Mouse (Mus musculus): ENCODE data around the gene Lst1. TPM values are rescaled to one million over a fixed set of nuclear protein-coding genes. Genes with fewer than 3 reads are reported as not detected.

The Lst1 gene
- polyA plus RNA-seq, 1 experiment from 2014 or later: 3.7 TPM

DNA sequence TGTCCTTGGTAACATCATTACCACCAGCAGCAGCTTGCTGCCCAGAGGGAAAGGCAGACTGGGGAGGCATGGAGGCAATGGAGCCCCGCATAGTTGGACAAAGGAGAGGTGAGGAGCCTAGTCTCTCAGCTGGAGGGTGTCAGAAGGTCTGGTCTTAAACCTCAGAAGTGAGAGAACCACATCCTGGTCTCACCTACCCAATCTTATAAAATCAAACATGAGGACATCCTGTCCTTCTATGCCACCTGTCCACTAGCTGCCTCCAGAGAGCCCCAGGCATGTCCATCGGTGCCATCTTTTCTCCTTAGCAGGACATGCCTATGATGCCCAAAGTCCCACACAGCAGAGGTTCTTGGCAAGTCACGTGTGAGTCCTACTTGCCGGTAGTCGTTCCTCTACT lies 8.1 kb downstream of the Lst1 start:
- H3K27me3 ChIP-seq (ENCODE audit: control insufficient read depth, insufficient read depth, low read length): no peaks in the 10 kb centered on the region
- WGBS: 84% methylated on average over 5 of the region's 5 CpGs
- H3K4me1 ChIP-seq (ENCODE audit: control insufficient read depth, insufficient read depth, low read length): no peaks in the 10 kb centered on the region
- H3K4me2 ChIP-seq (ENCODE audit: low read depth, low read length): no peak overlapping the region
- H3K9ac ChIP-seq (replicated peaks; ENCODE audit: low read depth, low read length): no peak overlapping the region
- H3K27ac ChIP-seq (ENCODE audit: low read depth, low read length): no peak overlapping the region
- no peaks in the 10 kb centered on the region; the same call in 1 of the 2 replicates for H3K9me3 ChIP-seq (ENCODE audit: control insufficient read depth, low read length)
- H3K36me3 ChIP-seq (ENCODE audit: control insufficient read depth, insufficient read depth, low read length): no peaks in the 10 kb centered on the region
- H3K4me3 ChIP-seq (ENCODE audit: low read depth, low read length): no peak overlapping the region
- no peak for ATAC-seq (ENCODE audit: low read depth)

DNA sequence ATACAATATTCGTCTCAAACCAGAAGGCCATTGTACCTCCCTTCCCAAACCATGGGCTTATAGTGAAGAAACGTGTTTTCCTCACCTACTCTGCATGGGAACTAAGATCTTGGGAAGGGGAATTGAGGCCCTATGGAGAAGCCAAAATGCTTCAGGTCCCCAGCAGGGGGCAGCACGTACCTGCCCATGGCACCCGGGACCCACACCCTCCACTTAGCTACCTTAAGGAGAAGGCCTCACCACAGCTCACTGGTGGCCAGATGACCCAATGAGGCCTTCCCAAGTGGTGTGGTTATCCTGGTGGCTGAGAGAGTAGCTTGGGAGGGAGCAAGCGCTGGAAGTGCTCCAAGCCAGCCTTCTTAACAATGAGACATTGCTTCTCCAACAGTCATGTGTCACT lies 9.7 kb downstream of the Lst1 start:
- no peak overlapping the region for H3K9ac ChIP-seq (replicated peaks; ENCODE audit: low read depth, low read length)
- H3K27me3 ChIP-seq (ENCODE audit: control insufficient read depth, insufficient read depth, low read length): no peaks in the 10 kb centered on the region
- H3K4me1 ChIP-seq (ENCODE audit: control insufficient read depth, insufficient read depth, low read length): no peaks in the 10 kb centered on the region
- WGBS: 14% methylated on average over 5 of the region's 5 CpGs
- no peak overlapping the region for H3K4me2 ChIP-seq (ENCODE audit: low read depth, low read length)
- no peak overlapping the region for H3K4me3 ChIP-seq (ENCODE audit: low read depth, low read length)
- no peak overlapping the region for H3K27ac ChIP-seq (ENCODE audit: low read depth, low read length)
- no peaks in the 10 kb centered on the region; the same call in 1 of the 2 replicates for H3K9me3 ChIP-seq (ENCODE audit: control insufficient read depth, low read length)
- no peak; the same call in 1 of the 2 replicates for ATAC-seq (ENCODE audit: low read depth)
- H3K36me3 ChIP-seq (ENCODE audit: control insufficient read depth, insufficient read depth, low read length): no peaks in the 10 kb centered on the region

DNA sequence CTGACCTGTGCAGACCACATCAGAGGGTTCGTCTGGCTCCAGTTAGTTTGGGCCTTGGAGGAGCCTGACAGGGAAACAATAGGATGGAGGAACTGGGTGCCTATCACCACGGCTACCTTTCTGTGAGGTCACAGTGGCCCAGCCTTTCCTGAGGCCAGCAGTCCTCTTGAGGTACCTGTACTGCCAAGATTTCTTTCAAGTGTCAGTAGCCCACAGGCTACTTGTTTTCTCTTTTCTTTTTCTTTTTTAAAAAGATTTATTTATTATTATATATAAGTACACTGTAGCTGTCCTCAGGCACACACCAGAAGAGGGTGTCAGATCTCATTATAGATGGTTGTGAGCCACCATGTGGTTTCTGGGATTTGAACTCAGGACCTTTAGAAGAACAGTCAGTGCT lies 12.3 kb downstream of the Lst1 start, which contains the start of gene Aif1:
Gene Aif1, minus strand, starts transcription at position 101 of the 400 bp plus-strand sequence.
- Histone ChIP-seq H3K9me3 (ENCODE audit: control insufficient read depth, low read length) (no peaks in the 10 kb centered on the region; the same call in 1 of the 2 replicates), H3K4me2 (ENCODE audit: low read depth, low read length) (no peak within 1 kb of the TSS), H3K4me3 (ENCODE audit: low read depth, low read length) (no peak within 1 kb of the TSS), H3K27ac (ENCODE audit: low read depth, low read length) (no peak within 1 kb of the TSS), H3K36me3 (ENCODE audit: control insufficient read depth, insufficient read depth, low read length) (no peaks in the 10 kb centered on the region), H3K9ac (replicated peaks; ENCODE audit: low read depth, low read length) (no peak within 1 kb of the TSS), H3K27me3 (ENCODE audit: control insufficient read depth, insufficient read depth, low read length) (no peaks in the 10 kb centered on the region), H3K4me1 (ENCODE audit: control insufficient read depth, insufficient read depth, low read length) (no peaks in the 10 kb centered on the region)
- no peak for ATAC-seq (ENCODE audit: low read depth)
- 57% methylated on average over 2 of the region's 2 CpGs for WGBS

DNA sequence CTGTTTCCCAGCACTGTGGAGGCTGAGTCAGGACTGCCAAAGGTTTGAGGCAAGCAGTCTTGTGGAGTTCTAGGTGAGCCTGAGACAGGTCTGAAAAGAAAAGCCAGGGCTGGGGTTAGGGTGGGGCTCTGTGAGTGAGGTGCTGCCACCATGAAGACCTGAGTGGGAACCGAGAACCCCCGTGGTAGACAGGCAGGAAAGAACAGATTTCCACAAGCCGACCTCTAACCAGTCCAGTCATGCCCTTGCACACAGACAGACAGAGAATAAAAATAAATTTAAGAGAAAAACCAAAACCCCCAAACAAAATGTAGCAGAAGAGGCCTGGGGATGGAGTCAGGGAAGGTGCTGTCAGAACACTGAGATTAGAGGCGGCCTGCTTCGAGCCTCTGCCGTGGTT lies 12.9 kb downstream of the Lst1 start:
- 83% methylated on average over 6 of the region's 6 CpGs for WGBS
- no peak overlapping the region for H3K9ac ChIP-seq (replicated peaks; ENCODE audit: low read depth, low read length)
- no peaks in the 10 kb centered on the region for H3K27me3 ChIP-seq (ENCODE audit: control insufficient read depth, insufficient read depth, low read length)
- no peaks in the 10 kb centered on the region for H3K36me3 ChIP-seq (ENCODE audit: control insufficient read depth, insufficient read depth, low read length)
- H3K4me2 ChIP-seq (ENCODE audit: low read depth, low read length): no peak overlapping the region
- no peaks in the 10 kb centered on the region for H3K4me1 ChIP-seq (ENCODE audit: control insufficient read depth, insufficient read depth, low read length)
- ATAC-seq (ENCODE audit: low read depth): no peak
- no peak overlapping the region for H3K27ac ChIP-seq (ENCODE audit: low read depth, low read length)
- H3K4me3 ChIP-seq (ENCODE audit: low read depth, low read length): no peak overlapping the region
- no peaks in the 10 kb centered on the region; the same call in 1 of the 2 replicates for H3K9me3 ChIP-seq (ENCODE audit: control insufficient read depth, low read length)

DNA sequence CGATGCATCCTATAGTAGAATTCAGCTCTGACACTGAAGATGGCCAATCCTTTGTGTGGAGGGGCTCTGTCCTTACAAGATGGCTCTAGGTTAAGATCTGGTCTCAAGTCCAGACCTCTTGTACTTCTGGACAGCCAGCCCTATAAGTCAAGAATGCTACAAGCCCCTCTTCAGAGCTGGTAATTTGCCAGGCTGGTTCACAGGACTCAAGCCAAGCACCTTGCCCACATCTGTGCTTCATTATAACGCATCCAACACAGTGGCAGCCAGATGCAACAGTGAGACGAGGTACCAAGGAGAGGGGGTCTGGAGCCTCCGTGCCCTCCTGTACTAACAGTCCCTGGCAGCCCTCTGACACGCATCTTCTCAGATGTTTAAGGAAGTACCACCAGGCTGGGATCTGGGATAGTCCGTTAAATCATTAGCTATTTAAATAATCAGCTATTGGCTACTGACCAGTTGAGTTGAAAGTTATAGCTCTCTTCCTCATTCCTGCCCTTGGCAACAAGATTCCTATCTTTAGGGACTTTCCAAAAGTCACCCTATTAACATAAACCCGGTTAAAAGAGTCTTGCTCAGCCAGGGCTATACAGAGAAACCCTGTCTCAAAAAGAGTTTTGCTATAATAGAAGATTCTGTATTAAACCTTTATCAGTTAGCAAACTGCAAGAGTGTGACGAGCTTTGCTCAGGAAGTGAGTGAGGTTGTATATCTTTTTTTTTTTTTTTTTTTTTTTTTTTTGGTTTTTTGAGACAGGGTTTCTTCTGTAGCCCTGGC lies 13.8 kb downstream of the Lst1 start:
- Histone ChIP-seq H3K36me3 (ENCODE audit: control insufficient read depth, insufficient read depth, low read length) (no peaks in the 10 kb centered on the region), H3K27me3 (ENCODE audit: control insufficient read depth, insufficient read depth, low read length) (no peaks in the 10 kb centered on the region), H3K4me2 (ENCODE audit: low read depth, low read length) (no peak overlapping the region), H3K4me3 (ENCODE audit: low read depth, low read length) (no peak overlapping the region), H3K9ac (replicated peaks; ENCODE audit: low read depth, low read length) (no peak overlapping the region), H3K4me1 (ENCODE audit: control insufficient read depth, insufficient read depth, low read length) (no peaks in the 10 kb centered on the region), H3K9me3 (ENCODE audit: control insufficient read depth, low read length) (no peaks in the 10 kb centered on the region; the same call in 1 of the 2 replicates), H3K27ac (ENCODE audit: low read depth, low read length) (no peak overlapping the region)
- no peak for ATAC-seq (ENCODE audit: low read depth)
- 76% methylated on average over 8 of the region's 8 CpGs for WGBS

DNA sequence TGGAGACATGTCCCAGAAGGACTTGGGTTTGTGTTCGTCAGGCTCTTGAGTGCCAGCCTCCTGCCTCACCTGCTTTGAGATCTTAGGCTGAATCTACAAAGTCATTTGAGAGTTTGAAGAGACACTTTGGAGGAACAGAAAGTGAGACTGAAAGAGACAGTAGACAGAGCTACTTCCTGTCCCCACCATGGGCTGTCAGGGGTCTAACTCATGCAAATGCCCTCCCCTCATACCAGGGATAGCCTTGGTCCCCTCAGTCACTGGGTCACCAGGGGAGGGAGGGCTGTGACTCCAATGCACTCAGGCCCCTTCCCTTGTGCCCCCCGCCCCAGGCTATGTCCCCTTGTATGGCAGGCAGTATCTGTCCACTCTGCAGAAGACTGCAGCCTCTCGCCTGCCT lies 14.9 kb downstream of the Lst1 start:
- WGBS: 80% methylated on average over 3 of the region's 3 CpGs
- H3K27ac ChIP-seq (ENCODE audit: low read depth, low read length): no peak overlapping the region
- no peak overlapping the region for H3K4me3 ChIP-seq (ENCODE audit: low read depth, low read length)
- no peak overlapping the region for H3K9ac ChIP-seq (replicated peaks; ENCODE audit: low read depth, low read length)
- H3K4me2 ChIP-seq (ENCODE audit: low read depth, low read length): no peak overlapping the region
- no peaks in the 10 kb centered on the region for H3K27me3 ChIP-seq (ENCODE audit: control insufficient read depth, insufficient read depth, low read length)
- H3K4me1 ChIP-seq (ENCODE audit: control insufficient read depth, insufficient read depth, low read length): no peaks in the 10 kb centered on the region
- H3K9me3 ChIP-seq (ENCODE audit: control insufficient read depth, low read length): no peaks in the 10 kb centered on the region; the same call in 1 of the 2 replicates
- no peak for ATAC-seq (ENCODE audit: low read depth)
- no peaks in the 10 kb centered on the region for H3K36me3 ChIP-seq (ENCODE audit: control insufficient read depth, insufficient read depth, low read length)

DNA sequence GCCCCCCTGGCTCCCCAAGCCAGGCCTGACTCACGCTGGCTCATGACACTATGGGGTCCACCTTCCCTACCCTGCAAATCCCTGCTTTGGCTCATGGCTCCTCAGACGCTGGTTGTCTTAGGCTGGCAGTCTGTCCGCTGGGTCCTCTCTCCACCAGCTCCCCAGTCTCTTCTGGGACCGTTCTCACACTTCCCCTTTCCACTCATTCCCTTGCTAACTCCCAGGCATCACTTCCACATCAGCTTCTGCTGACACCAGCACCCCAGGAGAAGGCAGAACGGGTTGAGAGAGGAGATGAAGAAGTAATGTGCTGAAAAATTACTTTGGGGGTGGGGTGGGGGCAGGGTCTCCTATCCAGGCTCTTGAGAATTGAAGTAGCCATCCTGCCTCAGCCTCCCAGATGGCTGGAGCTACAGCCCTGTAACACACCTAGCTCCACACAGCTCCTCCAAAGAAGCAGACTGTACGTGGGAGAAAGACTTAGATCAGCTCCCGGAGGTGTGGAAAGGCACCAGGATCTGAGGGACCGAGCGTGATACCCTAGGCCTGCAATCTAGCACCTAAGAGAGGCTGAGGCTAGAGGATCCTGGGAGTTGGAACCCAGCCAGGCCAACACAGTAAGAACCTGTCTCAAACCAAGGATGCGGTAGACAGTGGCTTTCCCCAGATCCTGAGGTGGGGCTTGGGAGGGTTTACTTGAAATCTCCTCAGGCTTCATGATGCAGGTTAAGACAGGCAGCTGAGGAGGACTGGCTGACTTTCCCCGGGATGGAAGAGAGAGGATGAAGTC lies 15.6 kb downstream of the Lst1 start:
- no peaks in the 10 kb centered on the region for H3K36me3 ChIP-seq (ENCODE audit: control insufficient read depth, insufficient read depth, low read length)
- H3K27me3 ChIP-seq (ENCODE audit: control insufficient read depth, insufficient read depth, low read length): no peaks in the 10 kb centered on the region
- WGBS: 74% methylated on average over 11 of the region's 11 CpGs
- no peak for ATAC-seq (ENCODE audit: low read depth)
- H3K4me2 ChIP-seq (ENCODE audit: low read depth, low read length): no peak overlapping the region
- no peak overlapping the region for H3K27ac ChIP-seq (ENCODE audit: low read depth, low read length)
- H3K4me3 ChIP-seq (ENCODE audit: low read depth, low read length): no peak overlapping the region
- H3K9me3 ChIP-seq (ENCODE audit: control insufficient read depth, low read length): no peaks in the 10 kb centered on the region; the same call in 1 of the 2 replicates
- no peaks in the 10 kb centered on the region for H3K4me1 ChIP-seq (ENCODE audit: control insufficient read depth, insufficient read depth, low read length)
- no peak overlapping the region for H3K9ac ChIP-seq (replicated peaks; ENCODE audit: low read depth, low read length)

DNA sequence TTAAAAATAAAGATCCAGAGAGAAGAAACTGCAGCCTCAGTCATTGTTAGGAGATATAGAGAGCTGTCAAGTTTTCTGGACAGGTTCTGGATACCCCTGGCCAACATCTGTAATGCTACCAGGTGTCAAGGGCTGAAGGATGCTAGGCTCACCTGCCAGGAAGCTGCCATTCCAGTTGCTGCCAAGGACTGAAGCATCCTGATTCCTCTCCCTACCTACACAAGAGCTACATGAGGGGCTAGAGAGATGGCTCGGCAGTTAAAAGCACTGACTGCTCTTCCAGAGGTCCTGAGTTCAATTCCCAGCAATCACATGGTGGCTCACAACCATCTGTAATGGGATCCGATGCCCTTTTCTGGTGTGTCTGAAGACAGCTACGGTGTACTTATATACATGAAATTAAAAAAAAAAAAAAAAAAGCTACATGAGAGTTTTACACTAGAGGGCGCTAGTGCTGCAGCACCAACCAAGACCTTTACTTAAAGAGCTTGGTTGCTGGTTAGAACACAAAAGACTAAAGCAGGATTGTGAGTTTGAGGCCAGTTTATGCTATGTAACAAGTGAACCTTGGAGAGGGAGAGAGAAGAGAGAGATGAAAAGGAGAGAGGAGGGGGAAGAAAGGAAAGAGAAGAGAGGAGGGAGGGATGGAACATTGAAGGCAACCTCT lies 19.6 kb downstream of the Lst1 start:
- H3K4me3 ChIP-seq (ENCODE audit: low read depth, low read length): no peak overlapping the region
- H3K4me2 ChIP-seq (ENCODE audit: low read depth, low read length): no peak overlapping the region
- ATAC-seq (ENCODE audit: low read depth): no peak
- no peak overlapping the region for H3K9ac ChIP-seq (replicated peaks; ENCODE audit: low read depth, low read length)
- no peaks in the 10 kb centered on the region for H3K36me3 ChIP-seq (ENCODE audit: control insufficient read depth, insufficient read depth, low read length)
- WGBS: 25% methylated on average over 4 of the region's 4 CpGs
- no peaks in the 10 kb centered on the region for H3K9me3 ChIP-seq (ENCODE audit: control insufficient read depth, low read length)
- no peak overlapping the region for H3K27ac ChIP-seq (ENCODE audit: low read depth, low read length)
- H3K27me3 ChIP-seq (ENCODE audit: control insufficient read depth, insufficient read depth, low read length): no peaks in the 10 kb centered on the region
- H3K4me1 ChIP-seq (ENCODE audit: control insufficient read depth, insufficient read depth, low read length): peaks cover 9% of the 10 kb centered on the region; the same call in 1 of the 2 replicates
